Mouse (Mus musculus) ES-CJ7 (cell line): ENCODE measurements around the gene Slc35a3.

Source experiments
- DNase-seq: peaks from one replicate; pipeline ENCODE4 v3.0.0; 2011; ENCODE audit warnings: low read depth, low spot score

Slc35a3 gene

GRCm38 (mm10) chr3:116698786-116699185 is 13.8 kb downstream of the Slc35a3 start:
- no peak for DNase-seq

- no peak for DNase-seq
These were observed 17.0 kb downstream of the Slc35a3 start for GRCm38 (mm10) chr3:116695666-116695985.

GRCm38 (mm10) chr3:116694955-116695665 is 17.5 kb downstream of the Slc35a3 start:
- no peak for DNase-seq

GRCm38 (mm10) chr3:116694312-116694711 is 18.3 kb downstream of the Slc35a3 start:
- DNase-seq, result no peak

- no peak for DNase-seq
These were observed 31.5 kb downstream of the Slc35a3 start, which contains the start of gene Gm43191 for GRCm38 (mm10) chr3:116681160-116681559. TSS of gene Gm43191 (minus strand) at chr3:116681260.

- peak; percentile 83 for DNase-seq
These were observed 48.4 kb downstream of the Slc35a3 start for GRCm38 (mm10) chr3:116664281-116664680.

- peak; percentile 94 for DNase-seq
These were observed 50.2 kb downstream of the Slc35a3 start, which contains the start of gene Mfsd14a for GRCm38 (mm10) chr3:116662463-116662863. TSS of gene Mfsd14a (minus strand) at chr3:116662677.

- DNase-seq, result no peak
These were observed 50.7 kb downstream of the Slc35a3 start for GRCm38 (mm10) chr3:116661870-116662414.

GRCm38 (mm10) chr3:116661288-116661869 is 51.3 kb downstream of the Slc35a3 start:
- DNase-seq, result no peak

- DNase-seq, result no peak
These were observed 52.7 kb downstream of the Slc35a3 start for GRCm38 (mm10) chr3:116659856-116660430.

GRCm38 (mm10) chr3:116658928-116659565 is 53.6 kb downstream of the Slc35a3 start:
- DNase-seq, result no peak

GRCm38 (mm10) chr3:116656184-116656965 is 56.3 kb downstream of the Slc35a3 start:
- DNase-seq, result peak; percentile 90

GRCm38 (mm10) chr3:116654051-116654450 is 58.6 kb downstream of the Slc35a3 start:
- peak; percentile 77 for DNase-seq

- no peak for DNase-seq
These were observed 59.2 kb downstream of the Slc35a3 start for GRCm38 (mm10) chr3:116653278-116653945.

GRCm38 (mm10) chr3:116652033-116652446 is 60.6 kb downstream of the Slc35a3 start:
- peak; percentile 62 for DNase-seq

GRCm38 (mm10) chr3:116650698-116651097 is 61.9 kb downstream of the Slc35a3 start:
- no peak for DNase-seq

- no peak for DNase-seq
These were observed 63.8 kb downstream of the Slc35a3 start for GRCm38 (mm10) chr3:116648805-116649204.

- DNase-seq, result no peak
These were observed 66.2 kb downstream of the Slc35a3 start for GRCm38 (mm10) chr3:116646387-116646786.

- DNase-seq, result no peak
These were observed 70.3 kb downstream of the Slc35a3 start for GRCm38 (mm10) chr3:116642373-116642772.

- DNase-seq, result no peak
These were observed 70.7 kb downstream of the Slc35a3 start for GRCm38 (mm10) chr3:116641811-116642371.
